Mouse (Mus musculus) urinary bladder, postnatal 14 days (tissue): ENCODE data around the gene 4921504E06Rik.

ENCODE experiments used
- DNase-seq: peaks from one replicate; pipeline ENCODE4 v3.0.0; 2021; ENCODE audit warnings: low spot score

4921504E06Rik gene

GRCm38 (mm10) chr2:19419686-19420345, 133.9 kb downstream of the 4921504E06Rik start:
- DNase-seq, result no peak

GRCm38 (mm10) chr2:19416066-19416465, 137.6 kb downstream of the 4921504E06Rik start:
- no peak for DNase-seq

GRCm38 (mm10) chr2:19415063-19415521, 138.6 kb downstream of the 4921504E06Rik start:
- DNase-seq, result peak; percentile 7

- DNase-seq, result peak; percentile 64
These were observed 139.3 kb downstream of the 4921504E06Rik start for GRCm38 (mm10) chr2:19414222-19414965.
